Mouse (Mus musculus): ENCODE measurements around the gene Ftl1.

DNA sequence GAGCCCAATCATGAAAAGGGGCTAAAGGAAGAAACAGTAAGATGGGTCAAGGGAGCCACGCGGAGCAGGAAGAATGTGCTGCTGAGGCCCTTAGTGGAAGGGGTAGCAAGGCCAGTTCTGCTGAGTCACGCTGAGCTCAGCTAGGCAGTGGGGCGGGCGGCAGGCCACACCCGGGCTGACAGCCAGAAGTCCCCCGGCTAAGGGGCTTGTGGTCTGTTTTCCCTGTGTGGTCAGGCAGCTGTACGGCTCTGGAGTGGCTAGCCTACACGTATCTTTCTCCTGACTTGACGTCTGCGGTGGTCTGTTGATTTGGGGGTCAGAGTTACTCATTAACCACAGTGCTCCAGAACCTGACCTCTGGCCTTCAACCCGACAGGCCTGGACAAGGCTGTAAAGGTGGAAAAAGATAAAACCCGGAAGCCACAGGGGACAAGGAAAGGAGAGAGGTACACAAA is 1.2 kb upstream of the Ftl1 start:
- TF ChIP-seq POLR2A (IDR thresholded peaks at IDR 0.05; ENCODE audit: control insufficient read depth in 1 of 2, insufficient read depth in 1 of 2, low read depth in 1 of 2, low read length in 2 of 2, poor library complexity in 1 of 2) (peak; percentile 5 to 65; a peak in 2 of 4 replicates), ZKSCAN1 (IDR thresholded peaks at IDR 0.05; ENCODE audit: low read depth, low read length) (no peak), MAX (IDR thresholded peaks at IDR 0.05; ENCODE audit: low read length) (peak; percentile 61; the same call in 1 of the 2 replicates), NRF1 (IDR thresholded peaks at IDR 0.05; ENCODE audit: insufficient read depth, low read depth, low read length, poor library complexity, severe bottlenecking) (no peak), ZC3H11A (IDR thresholded peaks at IDR 0.05; ENCODE audit: low read depth, low read length) (no peak), POLR2AphosphoS2 (IDR thresholded peaks at IDR 0.05; ENCODE audit: low read length) (no peak)
